Mouse (Mus musculus) mouse trophoblast stem cell (cell line): ENCODE results near the gene Tctex1d1.

Source experiments
- in situ Hi-C, 2 experiments: fragments of 300-500 bp; cut with MseI, MboI; formaldehyde crosslinking; loops; 2 replicates in 1 of 2; 3 replicates in 1 of 2; pipeline ENCODE4 v1.15.1; 2025

The Tctex1d1 gene

DNA sequence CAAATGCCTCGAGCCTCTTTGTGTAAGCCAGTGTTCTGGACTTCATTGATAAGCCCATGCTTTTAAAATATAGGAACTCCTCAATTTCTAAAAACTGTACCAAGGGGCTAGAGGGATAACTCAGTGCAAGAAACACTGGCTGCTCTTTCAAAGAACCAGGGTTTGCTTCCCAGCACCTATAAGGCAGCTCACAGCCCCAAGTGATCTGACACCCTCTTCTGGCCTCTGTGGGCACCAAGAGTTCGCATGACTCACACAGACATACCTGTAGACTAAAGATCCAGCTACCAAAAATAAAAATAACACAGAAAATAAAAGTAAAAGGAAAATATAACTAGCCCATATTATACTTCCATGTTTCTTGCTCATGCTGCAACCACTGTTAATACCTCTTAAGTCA, 9.3 kb downstream of the Tctex1d1 start:
- in situ Hi-C loops = loop anchor here (10.0 kb wide), 1 partner anchor 157 kb away; no protein-coding TSS in a partner anchor

DNA sequence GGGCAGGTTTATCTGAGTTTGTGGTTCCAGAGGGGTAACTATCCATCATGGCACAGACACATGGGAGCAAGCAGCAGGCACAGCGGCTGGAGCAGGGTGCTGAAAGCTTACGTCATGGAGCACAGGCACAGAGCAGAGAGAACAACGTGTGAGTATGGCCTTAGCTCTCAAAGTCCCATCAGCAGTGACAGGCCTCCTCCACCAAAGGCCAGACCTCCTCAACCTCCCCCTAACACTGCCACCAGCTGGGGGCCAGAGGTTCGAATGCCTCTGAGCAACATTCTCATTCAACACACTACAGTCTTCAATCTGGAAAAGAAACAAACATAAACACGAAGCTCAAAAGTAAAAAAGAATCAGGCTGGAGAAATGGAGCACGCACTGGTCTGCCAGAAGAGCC, 10.1 kb downstream of the Tctex1d1 start:
- in situ Hi-C loops = loop anchor here (10.0 kb wide), 1 partner anchor 156 kb away; no protein-coding TSS in a partner anchor

DNA sequence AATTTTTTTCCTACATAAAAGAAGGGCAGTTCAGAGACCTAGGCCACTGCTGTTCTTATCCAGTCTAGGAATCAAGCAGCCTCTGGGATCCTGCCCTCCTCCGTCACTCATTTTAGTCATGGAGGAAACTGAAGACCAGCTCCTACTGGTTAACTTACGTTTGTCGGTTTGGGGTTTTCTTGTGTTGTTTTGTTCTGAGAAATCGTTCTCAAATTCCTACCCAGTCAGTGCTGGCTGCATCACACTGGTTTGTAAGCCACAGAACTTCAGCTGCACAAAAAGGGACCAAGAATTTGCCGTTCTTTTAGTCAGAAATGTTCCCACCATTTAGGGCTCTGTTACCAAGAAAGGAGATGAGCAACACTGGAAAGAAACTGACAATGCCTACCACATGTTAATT, 11.0 kb downstream of the Tctex1d1 start:
- in situ Hi-C loops = loop anchor here (10.0 kb wide), 1 partner anchor 155 kb away; no protein-coding TSS in a partner anchor

DNA sequence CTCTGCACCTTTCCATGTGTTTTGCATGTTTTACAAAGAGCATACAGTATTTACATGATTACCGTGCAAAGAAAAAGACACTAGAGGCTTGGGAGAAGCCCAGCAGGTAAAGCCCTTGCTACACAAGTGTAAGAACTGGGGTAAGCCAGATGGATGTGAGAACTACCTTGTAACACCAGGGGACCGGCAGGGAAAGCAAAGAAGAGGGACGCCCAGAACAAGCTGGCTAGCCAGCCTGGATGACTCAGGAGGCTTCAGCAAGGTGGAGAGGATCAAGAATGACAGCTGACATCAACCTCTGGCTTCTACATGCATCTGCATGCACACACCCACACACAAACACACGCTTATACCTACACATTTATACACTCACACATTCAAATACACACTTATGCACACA, 11.6 kb downstream of the Tctex1d1 start:
- in situ Hi-C loops = no loop called here

DNA sequence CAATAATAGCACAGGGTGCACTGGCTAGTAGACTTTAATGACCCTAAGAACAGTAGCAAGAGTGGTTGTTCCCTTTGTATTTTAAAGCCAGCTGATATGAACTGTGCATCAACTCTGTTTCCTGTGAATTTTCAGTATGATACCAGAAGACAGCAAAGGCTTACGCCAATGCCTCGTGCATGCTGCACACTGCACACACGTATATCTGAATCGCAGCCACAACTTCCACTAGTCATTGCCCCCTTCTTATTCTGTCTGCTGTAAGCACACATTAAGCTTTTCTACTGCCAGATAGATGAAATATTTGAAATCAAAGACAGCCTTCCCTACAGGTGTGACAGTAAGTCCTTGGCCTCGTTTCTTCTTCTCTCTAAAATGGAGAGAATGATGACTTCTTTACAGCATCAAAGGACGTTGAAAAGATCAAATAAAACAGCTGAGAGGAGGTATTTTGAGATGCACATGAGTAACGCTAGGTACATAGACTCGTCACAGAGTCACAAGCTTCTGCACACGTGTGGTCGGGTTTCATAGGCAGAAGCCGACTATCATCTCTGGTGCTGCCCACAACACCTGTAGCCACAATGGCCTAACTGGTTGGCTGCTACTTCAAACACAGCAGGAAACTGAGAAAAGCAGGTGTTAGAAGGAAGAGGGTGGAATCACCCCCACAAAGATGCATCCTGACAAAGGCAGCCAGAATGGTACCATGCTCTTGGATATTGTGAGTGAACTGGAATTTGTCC, 12.4 kb downstream of the Tctex1d1 start:
- in situ Hi-C loops = no loop called here

DNA sequence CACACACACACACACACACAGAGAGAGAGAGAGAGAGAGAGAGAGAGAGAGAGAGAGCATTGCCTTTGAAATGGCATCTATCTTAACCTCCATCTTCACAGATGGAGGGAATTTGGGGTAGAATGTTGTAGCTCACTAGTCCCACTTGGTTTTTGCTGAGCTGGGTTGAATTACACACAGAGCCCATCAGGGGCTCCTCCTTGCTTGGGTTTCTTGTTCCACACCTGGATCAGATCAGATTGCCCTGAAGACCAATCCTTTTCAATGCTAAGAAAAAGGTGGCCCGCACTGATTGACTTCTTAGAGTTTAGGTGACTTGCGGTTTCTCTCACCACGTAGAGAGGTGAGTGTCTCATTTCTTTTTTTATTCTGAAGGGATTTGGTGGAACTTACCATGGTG, 13.3 kb downstream of the Tctex1d1 start:
- in situ Hi-C loops = no loop called here

DNA sequence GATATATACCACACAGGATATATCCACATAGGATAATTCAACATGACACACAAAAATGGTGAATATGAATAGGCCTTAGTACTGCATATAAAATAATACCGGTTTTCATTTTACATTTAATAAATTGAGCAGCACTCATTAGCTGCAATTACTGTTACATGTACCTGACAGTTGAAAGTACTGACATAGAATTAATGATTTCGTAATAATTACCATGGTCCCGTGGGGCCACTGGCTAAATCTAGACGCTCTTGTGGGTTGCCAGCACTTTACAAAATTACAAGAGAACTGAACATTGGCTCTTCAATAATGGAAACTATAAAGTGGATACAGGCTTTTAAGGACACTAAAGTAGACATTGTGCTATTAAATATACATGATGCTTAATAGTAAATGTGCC, 26.3 kb downstream of the Tctex1d1 start:
- in situ Hi-C loops = no loop called here

DNA sequence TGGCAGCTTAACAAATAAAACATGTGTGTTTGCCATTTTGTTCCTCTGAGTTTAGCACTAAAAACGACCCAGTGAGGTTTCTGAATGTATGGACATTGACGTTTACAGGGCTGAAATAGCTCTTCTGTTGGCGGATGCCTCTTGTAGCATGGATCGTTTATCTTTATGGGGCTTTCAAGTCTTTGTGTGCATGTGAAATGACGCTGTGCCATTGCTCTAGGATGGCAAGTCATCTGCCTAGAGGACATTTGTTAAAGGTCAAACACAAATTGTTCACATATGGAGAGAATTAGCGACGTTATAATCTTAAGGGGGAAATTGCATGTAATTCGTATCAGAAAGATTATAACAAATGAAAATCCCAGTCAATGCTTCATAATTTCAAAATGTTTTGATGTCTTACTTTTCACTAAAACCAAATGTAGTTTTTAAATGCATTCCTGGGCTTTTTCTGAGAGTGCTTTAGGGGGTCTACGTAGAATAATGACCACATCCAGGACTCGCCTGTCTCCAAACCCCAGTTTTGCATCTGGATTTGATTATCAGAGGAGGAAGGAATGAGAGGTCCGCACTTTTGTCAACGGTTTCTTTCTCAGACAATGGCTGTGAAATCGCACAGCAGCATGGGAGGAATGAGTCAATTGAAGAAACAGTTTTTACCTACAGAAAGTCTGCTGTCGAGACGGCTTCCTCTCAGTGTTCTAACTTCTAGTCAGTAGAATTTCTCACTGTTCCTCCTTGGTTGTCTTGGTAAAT, 27.0 kb downstream of the Tctex1d1 start:
- in situ Hi-C loops = no loop called here

DNA sequence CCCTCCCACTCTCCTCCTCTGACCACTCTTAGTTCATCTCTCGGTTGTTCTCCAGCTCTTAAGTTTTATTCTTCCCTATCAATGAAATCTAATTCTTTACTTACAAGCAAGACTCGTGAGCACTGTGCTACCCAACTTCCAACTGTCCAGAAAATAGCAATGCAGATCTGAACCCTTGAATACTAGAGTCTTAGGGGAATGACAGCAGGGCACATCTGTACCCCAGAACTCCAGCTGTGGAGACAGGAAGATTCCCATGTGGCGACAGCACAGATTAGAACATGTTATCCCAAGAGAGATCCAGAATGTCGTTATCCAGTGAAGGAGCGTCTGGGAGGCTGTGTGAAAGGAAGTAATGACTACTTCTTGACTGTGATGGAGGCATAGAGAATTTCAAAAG, 27.9 kb downstream of the Tctex1d1 start:
- in situ Hi-C loops = no loop called here

DNA sequence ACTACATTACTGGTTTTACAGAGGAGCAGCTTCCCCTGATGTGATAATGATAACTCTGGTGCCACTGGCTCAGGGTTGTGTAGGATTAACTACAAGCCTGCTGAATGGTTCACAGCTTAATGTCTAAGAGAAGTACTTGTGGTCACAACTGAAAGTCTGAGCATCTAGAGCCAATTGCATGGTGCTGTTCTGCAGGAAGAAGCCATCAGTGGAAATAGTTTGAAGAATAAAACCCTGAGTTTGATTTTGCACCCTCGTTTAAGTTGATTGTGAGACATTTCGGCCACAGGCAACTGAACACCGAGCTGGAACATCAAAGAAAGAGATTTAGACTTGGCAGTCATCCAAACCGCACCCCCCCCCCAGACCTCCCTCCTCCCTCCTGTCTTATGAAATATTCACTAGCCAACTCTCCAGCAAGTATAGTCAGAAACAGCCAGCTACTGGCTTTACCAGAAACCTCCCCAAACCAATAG, 28.6 kb downstream of the Tctex1d1 start:
- in situ Hi-C loops = no loop called here

DNA sequence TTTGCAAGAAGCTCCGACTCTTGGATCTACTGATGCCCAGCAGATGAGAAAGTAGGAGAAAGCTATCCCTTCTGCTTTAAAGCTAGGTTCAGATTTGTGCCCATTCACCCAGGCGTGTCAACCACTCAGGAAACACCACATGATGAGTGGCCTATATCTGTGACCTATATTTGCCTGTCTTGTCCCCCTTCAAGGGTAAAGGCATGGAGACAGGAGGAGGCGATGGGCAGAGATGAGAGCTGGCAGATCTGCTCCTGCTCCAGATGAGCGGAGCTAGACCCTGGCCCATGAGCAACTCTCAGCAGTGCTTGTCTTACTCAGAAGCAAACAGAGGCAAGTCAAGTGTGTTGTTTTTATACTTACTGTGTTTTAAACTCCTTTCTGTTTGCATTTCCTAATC, 32.3 kb downstream of the Tctex1d1 start:
- in situ Hi-C loops = no loop called here

DNA sequence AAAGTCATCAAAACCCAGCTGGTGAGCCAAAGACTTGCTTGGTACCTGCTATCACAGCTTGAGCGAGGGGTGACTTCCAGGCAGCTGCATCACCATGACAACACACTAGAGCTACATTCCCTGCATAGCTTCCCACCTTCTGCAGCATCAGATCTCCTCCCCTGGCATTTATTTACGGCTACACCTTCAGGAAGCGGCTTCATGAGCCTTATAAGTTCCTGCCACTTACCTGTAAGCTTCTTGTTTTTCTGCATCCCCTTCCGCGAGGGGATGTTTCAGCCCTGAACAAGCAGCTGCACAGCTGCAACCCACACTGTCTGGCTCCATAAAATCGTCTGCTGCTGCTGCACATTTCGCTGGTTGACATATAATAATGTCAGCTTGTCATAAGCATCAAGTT, 33.4 kb downstream of the Tctex1d1 start:
- in situ Hi-C loops = no loop called here

DNA sequence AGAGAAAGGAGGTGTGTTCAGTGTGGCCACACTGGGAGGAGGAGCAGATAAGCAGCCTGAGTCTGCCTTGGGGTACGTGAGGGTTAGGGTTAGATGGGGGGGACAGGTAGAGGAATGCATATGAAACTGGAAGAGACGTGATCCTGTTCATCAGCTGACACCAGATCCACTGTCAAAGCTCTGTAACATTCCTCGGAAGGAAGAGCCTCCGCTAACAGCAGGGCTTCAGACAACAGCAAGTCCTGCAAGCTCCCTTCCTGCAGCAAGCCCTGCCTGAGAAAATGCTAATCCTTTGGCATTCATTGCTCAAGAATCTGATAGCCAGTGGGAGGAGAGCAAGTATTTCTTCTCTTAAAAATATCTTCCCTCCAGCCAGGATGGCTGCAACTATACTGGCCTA, 35.1 kb downstream of the Tctex1d1 start:
- in situ Hi-C loops = no loop called here

DNA sequence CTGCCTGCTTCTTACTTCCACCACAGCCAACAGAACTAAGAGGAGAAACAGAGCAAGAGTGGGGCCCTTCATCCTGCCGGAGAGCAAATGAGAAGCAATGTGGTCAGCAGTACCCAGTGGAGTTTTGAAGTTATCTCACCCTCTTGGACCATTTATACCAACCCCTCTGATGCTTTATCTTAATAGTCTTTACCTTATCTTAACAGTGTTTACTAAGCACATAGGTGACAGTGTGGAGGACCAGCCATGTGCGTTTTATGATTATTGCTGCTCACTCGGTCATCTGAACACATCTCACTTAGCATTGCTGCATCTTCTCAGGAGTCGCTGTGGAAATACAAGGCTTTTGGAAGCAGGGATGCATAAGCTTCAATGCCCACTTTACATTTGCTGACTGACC, 48.2 kb downstream of the Tctex1d1 start, which contains the start of gene Insl5:
TSS of gene Insl5 (minus strand) at position 222 of the 400 bp plus-strand sequence.
- in situ Hi-C loops = no loop called here

DNA sequence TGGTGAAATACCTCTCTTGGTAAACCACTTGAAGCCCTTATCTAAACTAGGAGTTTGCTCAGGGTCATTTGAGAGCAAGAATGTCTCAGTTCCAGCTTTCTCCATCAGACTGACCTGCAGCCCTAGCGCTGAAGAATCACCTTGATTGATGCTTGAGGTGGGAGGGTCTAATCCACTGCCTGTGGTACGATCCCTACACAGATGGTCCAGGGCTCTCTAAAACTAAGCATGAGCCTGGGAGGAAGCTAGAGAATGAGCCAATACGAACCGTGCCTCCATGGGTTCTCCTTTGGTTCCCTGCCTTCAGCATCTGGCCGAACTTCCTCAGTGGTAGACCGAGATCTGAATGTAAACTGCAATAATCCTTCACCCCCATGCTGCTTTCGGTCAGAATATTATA, 49.3 kb downstream of the Tctex1d1 start:
- in situ Hi-C loops = no loop called here

DNA sequence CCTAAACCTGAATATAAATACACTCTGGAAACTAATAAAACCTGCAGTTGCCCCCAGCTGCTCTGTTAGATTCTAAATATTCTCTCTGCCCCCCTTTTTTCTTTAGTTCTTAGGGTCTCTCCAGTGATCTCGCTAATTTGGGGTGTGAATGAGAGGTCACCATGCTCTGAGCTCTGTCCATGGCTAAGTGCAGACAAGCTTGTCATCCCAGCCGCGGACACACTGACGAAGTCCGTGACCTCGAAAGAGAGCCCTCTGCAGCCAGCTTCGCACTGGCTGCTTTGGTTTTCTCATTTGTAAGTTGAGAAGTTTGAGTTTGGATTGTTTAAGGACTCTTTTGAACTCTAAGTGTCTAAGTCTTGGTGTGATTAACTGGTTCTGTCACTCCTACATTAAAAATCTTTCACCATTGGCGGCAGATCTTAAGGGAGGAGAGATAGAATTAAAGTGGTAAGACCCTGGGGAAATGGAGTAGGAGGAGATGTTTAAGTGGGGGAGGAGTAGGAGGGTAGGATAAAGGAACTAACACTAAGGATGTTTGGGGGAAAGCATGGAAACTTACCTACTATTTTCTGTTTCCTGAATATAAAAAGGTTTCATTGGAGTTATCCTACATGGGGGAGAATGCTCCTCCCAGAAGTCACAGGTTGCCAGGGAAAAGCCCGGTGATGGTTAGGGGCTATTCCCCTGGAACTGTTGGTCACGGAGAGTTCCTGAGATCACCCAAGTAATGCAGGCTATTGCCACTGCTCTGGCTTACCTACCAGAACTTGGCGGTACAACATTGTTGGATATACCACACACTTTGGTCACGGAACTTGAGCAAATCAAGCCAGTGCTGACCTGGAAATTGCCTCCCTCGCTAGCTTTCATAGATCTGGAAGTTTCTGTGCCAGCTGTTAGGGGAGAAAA, 50.0 kb downstream of the Tctex1d1 start:
- in situ Hi-C loops = no loop called here

DNA sequence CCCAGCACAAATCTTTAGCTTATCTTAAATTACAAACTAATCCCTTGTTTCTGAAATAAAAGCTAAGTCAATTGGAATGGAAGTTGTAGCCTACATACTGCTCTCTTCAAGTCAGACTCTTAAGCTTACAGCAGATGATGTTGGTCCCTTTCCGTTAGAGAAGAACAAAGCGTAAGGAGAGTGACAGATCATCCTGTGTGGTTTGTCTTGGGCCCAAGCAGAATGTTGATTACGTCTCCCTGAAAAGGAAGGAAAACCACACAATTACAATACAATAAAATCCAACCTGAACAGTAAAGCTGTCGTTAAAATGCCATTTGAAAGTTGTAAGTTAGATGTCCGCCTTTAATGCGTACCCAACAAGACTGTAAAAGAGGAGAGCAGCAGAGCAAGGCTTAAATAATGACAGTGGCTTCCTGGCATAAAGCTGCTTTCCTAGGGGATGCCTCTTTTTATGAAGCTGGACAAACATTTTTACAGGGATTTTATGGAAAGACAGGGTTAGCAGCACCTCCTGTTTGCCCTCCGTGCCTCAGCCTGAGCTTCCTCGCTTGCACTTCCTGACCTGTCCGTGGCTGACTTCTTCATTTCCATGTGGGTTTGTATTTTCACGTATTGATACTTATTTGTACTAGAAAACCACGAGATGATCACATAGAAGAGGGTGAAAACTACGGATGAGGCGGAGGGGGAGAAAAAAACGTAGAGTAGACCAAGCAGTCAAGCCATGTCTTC, 60.9 kb downstream of the Tctex1d1 start:
- in situ Hi-C loops = no loop called here

DNA sequence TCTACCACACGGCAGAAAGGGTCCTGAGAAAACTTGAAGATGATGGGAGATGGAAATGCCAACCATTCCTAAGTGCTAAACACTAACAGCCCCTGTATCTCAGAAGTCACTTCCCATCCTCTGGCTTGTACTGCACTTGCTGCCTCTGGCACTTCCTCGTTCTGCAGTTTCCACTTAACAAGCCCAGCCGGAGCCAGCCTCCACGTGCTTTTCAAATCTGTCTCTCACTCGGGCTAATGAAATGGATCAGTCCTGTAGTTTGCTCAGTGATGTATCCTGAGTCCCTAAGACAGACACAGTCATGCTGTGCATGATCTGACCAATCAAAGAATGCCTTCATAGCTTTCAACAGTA, 61.4 kb downstream of the Tctex1d1 start:
- in situ Hi-C loops = no loop called here

DNA sequence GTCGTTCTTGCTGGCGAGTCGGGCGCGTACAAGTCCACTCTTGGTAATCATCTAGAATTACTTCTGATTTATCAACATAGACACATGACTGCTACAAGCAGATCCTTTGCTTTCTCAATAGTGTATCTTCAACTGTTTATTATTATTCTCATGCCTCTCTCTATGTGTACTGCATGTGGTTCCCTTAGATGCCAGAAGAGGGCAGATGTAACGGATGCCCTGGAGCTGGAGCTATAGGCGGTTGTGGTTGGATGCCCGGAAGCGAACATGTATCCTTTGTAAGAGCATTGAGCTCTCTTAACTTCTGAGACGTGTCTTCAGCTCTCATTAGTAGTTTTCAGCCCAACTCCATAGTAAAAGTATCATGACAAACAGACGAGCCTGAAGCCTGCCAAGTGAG, 64.6 kb downstream of the Tctex1d1 start:
- in situ Hi-C loops = no loop called here

DNA sequence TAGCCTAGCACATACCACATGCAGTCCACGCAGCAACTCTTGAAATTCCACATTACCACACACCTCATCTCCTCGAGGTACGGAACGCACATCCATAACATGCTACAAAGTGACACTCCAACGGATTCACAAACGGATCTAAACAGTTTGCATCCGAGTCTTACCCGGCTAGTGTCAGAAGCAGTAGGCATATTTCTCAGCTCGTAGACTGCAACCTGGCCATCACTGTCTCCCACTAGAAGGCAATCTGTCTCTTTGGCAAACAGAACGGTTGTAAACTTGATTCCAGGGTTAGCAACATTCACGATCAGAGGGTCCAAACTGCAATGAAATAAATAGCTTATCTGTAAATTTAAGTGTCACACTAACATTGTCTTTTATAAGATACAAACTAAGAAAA, 69.6 kb downstream of the Tctex1d1 start:
- in situ Hi-C loops = no loop called here
